ENCODE assay signal across 10 mouse cellular contexts in the genomic region with DNA sequence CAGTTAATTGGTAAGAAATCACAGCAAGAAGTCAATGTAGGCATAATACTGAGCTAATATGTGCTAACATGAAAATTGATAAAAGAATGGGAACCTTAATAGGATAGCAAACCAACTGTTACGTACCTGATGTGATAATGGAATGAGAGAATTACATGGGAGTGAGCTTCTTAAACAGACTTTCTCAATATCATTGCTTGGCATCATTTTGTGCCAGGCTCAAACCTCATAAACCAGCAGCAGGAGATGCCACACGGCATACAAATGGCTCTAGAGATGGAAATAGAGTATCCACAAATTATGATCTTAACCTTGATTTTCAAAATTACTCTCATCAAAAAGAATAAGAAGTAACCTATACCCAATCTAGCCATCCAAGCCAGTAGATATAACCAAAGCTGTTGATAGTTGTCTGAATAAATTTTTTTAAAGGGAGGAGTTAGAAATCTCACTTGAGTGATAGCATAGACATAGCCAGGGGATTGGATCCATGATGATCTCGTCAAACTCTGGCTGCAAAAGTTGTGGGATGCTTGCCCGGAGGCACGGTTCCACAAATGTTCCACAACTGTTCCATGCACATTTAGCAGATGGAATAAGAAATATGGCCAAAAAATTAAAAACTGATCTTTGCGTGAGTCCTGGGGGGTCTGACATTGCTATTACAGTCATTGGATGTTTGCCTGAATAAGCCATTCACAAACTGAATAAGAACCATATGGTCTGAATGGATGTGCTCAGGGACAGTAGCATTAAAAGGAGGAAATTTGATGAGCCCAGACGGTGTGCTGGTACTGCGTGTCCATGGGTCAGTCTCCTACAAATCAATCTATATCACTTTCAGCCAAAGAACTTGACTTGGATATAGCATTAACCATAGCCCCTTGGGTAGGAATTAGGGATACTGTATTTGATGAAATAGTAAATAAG.
A peak's percentile ranks its signal among the peaks of the same experiment; 100 is the strongest.
DNase-seq lines count a peak whose midpoint lies in the region; ATAC-seq and TF ChIP-seq lines count a peak whose summit lies in the region.
"Had no signal": no experiment of that assay in that cellular context is flagged by ENCODE, and none has a peak within 500 bp of the region (broad histone marks: within the 10 kb centered on the region; RNA-seq: fewer than 3 reads in every experiment).

No protein-coding gene starts in this region.

- H3K4me2 ChIP-seq in kidney, embryonic 15.5 days: no peak overlapping the region
- H3K4me2 ChIP-seq: embryonic facial prominence, embryonic 13.5 days had no signal

- TF ChIP-seq CTCF in brain, embryonic 14.5 days (IDR thresholded peaks at IDR 0.05; ENCODE audit: borderline replicate concordance, extremely low read depth, insufficient read depth, insufficient read length): no peak

- intact Hi-C loops in heart, postnatal 36 days (cut with DNase I): no loop called here

- no peak overlapping the region for H3K4me3 ChIP-seq in kidney, embryonic 15.5 days (replicated peaks)
- H3K4me3 ChIP-seq: embryonic facial prominence, embryonic 13.5 days had no signal

- H3K4me1 ChIP-seq in kidney, embryonic 15.5 days: no peaks in the 10 kb centered on the region
- H3K4me1 ChIP-seq: embryonic facial prominence, embryonic 13.5 days had no signal

- 79% methylated on average over 8 of the region's 8 CpGs for WGBS in kidney, embryonic 15.5 days

- no peak overlapping the region for H3K9ac ChIP-seq in kidney, embryonic 15.5 days
- H3K9ac ChIP-seq: embryonic facial prominence, embryonic 13.5 days had no signal

- H3K9me3 ChIP-seq in kidney, embryonic 15.5 days (replicated peaks): no peaks in the 10 kb centered on the region
- H3K9me3 ChIP-seq: embryonic facial prominence, embryonic 13.5 days; G1E had no signal

- TF ChIP-seq POLR2A in brain, embryonic 14.5 days (IDR thresholded peaks at IDR 0.05; ENCODE audit: borderline replicate concordance, extremely low read depth, insufficient read depth, insufficient read length, poor library complexity, severe bottlenecking): no peak

- H3K27ac ChIP-seq in kidney, embryonic 15.5 days: no peak overlapping the region
- H3K27ac ChIP-seq: embryonic facial prominence, embryonic 13.5 days; macrophage had no signal

- ATAC-seq in kidney, embryonic 15.5 days (replicated peaks; ENCODE audit: low FRiP score): 0 out of 2 replicates have a peak, but pooled peaks have one; percentile 49

- DNase-seq in kidney, adult 11 months: no peak
- DNase-seq in brain, embryonic 14.5 days (ENCODE audit: low read depth): peak; percentile 75
- DNase-seq in cerebellum, adult 11-12 months: peak; percentile 31
- peak; percentile 14 to 17 for DNase-seq in heart, postnatal 36 days
- no peak for DNase-seq in adipocyte (ENCODE audit: low spot score)
- no peak for DNase-seq in frontal cortex, postnatal 10 days (ENCODE audit: low spot score in 2 of 2)

- no peaks in the 10 kb centered on the region for H3K27me3 ChIP-seq in kidney, embryonic 15.5 days
- H3K27me3 ChIP-seq: embryonic facial prominence, embryonic 13.5 days had no signal

- H3K36me3 ChIP-seq in kidney, embryonic 15.5 days: no peaks in the 10 kb centered on the region
- H3K36me3 ChIP-seq: embryonic facial prominence, embryonic 13.5 days; G1E had no signal

Comparison
In these comparisons a context has a peak if more than half of its experiments do, and no peak if none do; other contexts are left out.
1. DNase-seq: peak in brain, embryonic 14.5 days (single experiment), cerebellum, adult 11-12 months (single experiment) and heart, postnatal 36 days (2 of 2); none in kidney, adult 11 months (single experiment), adipocyte (single experiment) and frontal cortex, postnatal 10 days (0 of 2).